ENCODE assay signal across 8 mouse cellular contexts in genomic region chr7:110768451-110769064, GRCm38 (mm10). TPM values are rescaled to one million over a fixed set of nuclear protein-coding genes. Genes with fewer than 3 reads are reported as not detected.
DNase-seq lines count a peak whose midpoint lies in the region; ATAC-seq and TF ChIP-seq lines count a peak whose summit lies in the region.

No protein-coding gene starts in this region.

- no peaks in the 10 kb centered on the region for H3K36me3 ChIP-seq in embryonic facial prominence, embryonic 13.5 days
- no peaks in the 10 kb centered on the region for H3K36me3 ChIP-seq in heart, embryonic 12.5 days
- no peaks in the 10 kb centered on the region for H3K36me3 ChIP-seq in liver, embryonic 15.5 days (replicated peaks)

- H3K4me1 ChIP-seq in embryonic facial prominence, embryonic 13.5 days, result peaks cover 18% of the 10 kb centered on the region
- H3K4me1 ChIP-seq in heart, embryonic 12.5 days (replicated peaks), result peaks cover 40% of the 10 kb centered on the region
- H3K4me1 ChIP-seq in liver, embryonic 15.5 days (replicated peaks), result peaks cover 60% of the 10 kb centered on the region

- peak; percentile 54; the same call in 1 of the 2 replicates for ATAC-seq in embryonic facial prominence, embryonic 13.5 days (ENCODE audit: insufficient number of reproducible peaks, insufficient read depth, low FRiP score, low TSS enrichment, low read depth)
- peak; percentile 51 for ATAC-seq in heart, embryonic 12.5 days (ENCODE audit: insufficient number of reproducible peaks, low FRiP score)
- ATAC-seq in liver, embryonic 15.5 days (ENCODE audit: insufficient read depth), result peak; percentile 50

- H3K27ac ChIP-seq in left cerebral cortex, adult 2 months, result peak overlapping the region; percentile 96
- no peak overlapping the region; the same call in 1 of the 2 replicates for H3K27ac ChIP-seq in embryonic facial prominence, embryonic 13.5 days
- H3K27ac ChIP-seq in heart, embryonic 12.5 days (ENCODE audit: poor library complexity, severe bottlenecking), result no peak overlapping the region
- peak overlapping the region; percentile 96 for H3K27ac ChIP-seq in liver, embryonic 15.5 days (replicated peaks)

- DNase-seq in left cerebral cortex, adult 2 months (ENCODE audit: extremely low spot score in 1 of 2, low spot score in 2 of 2), result peak; percentile 59
- no peak for DNase-seq in left cerebral cortex, postnatal 4 days
- DNase-seq in kidney, adult 9 months, result peak; percentile 45
- peak; percentile 57 for DNase-seq in neural tube, embryonic 10.5 days (ENCODE audit: extremely low spot score, low spot score)
- peak; percentile 11 for DNase-seq in telencephalon, adult 2 months (ENCODE audit: low read depth, low spot score)

- H3K27me3 ChIP-seq in embryonic facial prominence, embryonic 13.5 days, result peaks cover 25% of the 10 kb centered on the region
- no peaks in the 10 kb centered on the region for H3K27me3 ChIP-seq in heart, embryonic 12.5 days (replicated peaks)
- peaks cover 27% of the 10 kb centered on the region for H3K27me3 ChIP-seq in liver, embryonic 15.5 days

- H3K4me2 ChIP-seq in embryonic facial prominence, embryonic 13.5 days, result peak overlapping the region; percentile 98
- peak overlapping the region; percentile 96 for H3K4me2 ChIP-seq in heart, embryonic 12.5 days
- peak overlapping the region; percentile 98 for H3K4me2 ChIP-seq in liver, embryonic 15.5 days

- peak overlapping the region; percentile 79 for H3K9ac ChIP-seq in embryonic facial prominence, embryonic 13.5 days
- peak overlapping the region; percentile 85 for H3K9ac ChIP-seq in heart, embryonic 12.5 days
- H3K9ac ChIP-seq in liver, embryonic 15.5 days, result peak overlapping the region; percentile 75

- no peaks in the 10 kb centered on the region for H3K9me3 ChIP-seq in embryonic facial prominence, embryonic 13.5 days
- no peaks in the 10 kb centered on the region for H3K9me3 ChIP-seq in heart, embryonic 12.5 days (replicated peaks)
- no peaks in the 10 kb centered on the region for H3K9me3 ChIP-seq in liver, embryonic 15.5 days (replicated peaks)

- no peak for TF ChIP-seq CTCF in left cerebral cortex, adult 2 months (IDR thresholded peaks at IDR 0.05)

- intact Hi-C loops in left cerebral cortex, adult 2 months (cut with DNase I), result loop anchor here (5.0 kb wide), 1 partner anchor 36 kb away; no protein-coding TSS in a partner anchor
- intact Hi-C loops in left cerebral cortex, postnatal 4 days (cut with DNase I), result no loop called here

- under 1% methylated on average over 61 of the region's 61 CpGs for WGBS in embryonic facial prominence, embryonic 13.5 days
- WGBS in heart, embryonic 12.5 days, result under 1% methylated on average over 60 of the region's 61 CpGs
- WGBS in liver, embryonic 15.5 days (ENCODE audit: insufficient replicate concordance), result under 1% methylated on average over 61 of the region's 61 CpGs

- peak overlapping the region; percentile 64 for H3K4me3 ChIP-seq in left cerebral cortex, adult 2 months
- H3K4me3 ChIP-seq in embryonic facial prominence, embryonic 13.5 days, result peak overlapping the region; percentile 61
- H3K4me3 ChIP-seq in heart, embryonic 12.5 days, result peak overlapping the region; percentile 66
- H3K4me3 ChIP-seq in liver, embryonic 15.5 days (replicated peaks), result peak overlapping the region; percentile 70

RNA-seq across cellular contexts. Expression of gene Ampd3, which starts 0.6 kb away (rescaled TPM):
- total RNA-seq in left cerebral cortex, adult 2 months (2021), result 10 to 100 TPM; 24.4 to 25.3 TPM
- 10 to 100 TPM; 18.5 to 19.5 TPM for total RNA-seq in left cerebral cortex, postnatal 4 days (2021)
- 3.5 and 6.2 TPM in 2 replicates for polyA plus RNA-seq in embryonic facial prominence, embryonic 13.5 days (2015; fragmentation: Nextera tagmentation; extraction: Ambion mirVana)
- 8.2 and 9.4 TPM in 2 replicates for polyA plus RNA-seq in heart, embryonic 12.5 days (2016; fragmentation: Nextera tagmentation; extraction: Ambion mirVana)
- polyA plus RNA-seq in liver, embryonic 15.5 days (2015; fragmentation: Nextera tagmentation; extraction: Ambion mirVana), result 28.0 and 30.8 TPM in 2 replicates

Comparison
In these comparisons a context has a peak if more than half of its experiments do, and no peak if none do; other contexts are left out.
1. H3K27ac ChIP-seq: peak in left cerebral cortex, adult 2 months (single experiment) and liver, embryonic 15.5 days (single experiment); none in embryonic facial prominence, embryonic 13.5 days (single experiment) and heart, embryonic 12.5 days (single experiment).
2. Peak in every context shown above with its lines, with median percentiles within 50 percentile points of each other: H3K4me3 ChIP-seq, ATAC-seq, H3K4me2 ChIP-seq and H3K9ac ChIP-seq.